Mouse (Mus musculus) T-helper 2 cell (primary cell): ENCODE measurements around the gene Sfxn5.

ENCODE experiments used
- in situ Hi-C: fragments of 300-600 bp; cut with MboI, MseI; formaldehyde crosslinking; loops from one replicate; pipeline ENCODE4 v1.15.1; 2025; ENCODE audit warnings: high pct_unique_total_duplicates

Gene Sfxn5

GRCm38 (mm10) chr6:85232836-85233623 is 100.2 kb downstream of the Sfxn5 start:
- in situ Hi-C loops = no loop called here

GRCm38 (mm10) chr6:85232045-85232444 is 101.2 kb downstream of the Sfxn5 start:
- in situ Hi-C loops = no loop called here

- in situ Hi-C loops = no loop called here
Measured at GRCm38 (mm10) chr6:85231469-85231868, 101.8 kb downstream of the Sfxn5 start.

- in situ Hi-C loops = no loop called here
Measured at GRCm38 (mm10) chr6:85230762-85231161, 102.5 kb downstream of the Sfxn5 start.

GRCm38 (mm10) chr6:85227520-85227919 is 105.7 kb downstream of the Sfxn5 start:
- in situ Hi-C loops = loop anchor here (10.0 kb wide), 1 partner anchor 1333 kb away; no protein-coding TSS in a partner anchor

- in situ Hi-C loops = loop anchor here (10.0 kb wide), 1 partner anchor 1332 kb away; no protein-coding TSS in a partner anchor
Measured at GRCm38 (mm10) chr6:85226570-85226969, 106.7 kb downstream of the Sfxn5 start.

GRCm38 (mm10) chr6:85224442-85224891 is 108.8 kb downstream of the Sfxn5 start:
- in situ Hi-C loops = loop anchor here (10.0 kb wide), 1 partner anchor 1330 kb away; no protein-coding TSS in a partner anchor

- in situ Hi-C loops = loop anchor here (10.0 kb wide), 1 partner anchor 1329 kb away; no protein-coding TSS in a partner anchor
Measured at GRCm38 (mm10) chr6:85223498-85224150, 109.6 kb downstream of the Sfxn5 start.

DNA sequence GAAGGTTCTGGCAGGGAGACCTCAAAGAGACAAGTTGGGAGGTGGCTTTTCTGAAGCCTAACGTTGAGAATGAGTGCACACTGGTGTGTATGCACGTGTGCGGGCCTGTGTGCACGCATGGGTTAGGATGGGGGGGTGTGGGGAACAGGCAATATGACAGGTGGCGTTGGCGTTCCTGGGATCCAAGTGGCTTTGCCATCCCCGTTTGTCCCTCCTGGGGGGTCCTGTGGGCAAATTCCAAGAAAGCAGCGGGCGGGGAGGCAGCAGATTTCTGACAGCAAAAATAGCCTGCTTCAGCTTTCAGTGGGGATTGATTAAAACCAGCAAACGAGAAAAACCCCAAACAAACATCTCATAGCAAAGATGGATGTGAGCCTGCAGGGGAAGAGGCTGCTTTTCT is 110.7 kb downstream of the Sfxn5 start:
- in situ Hi-C loops = loop anchor here (10.0 kb wide), 1 partner anchor 1328 kb away; no protein-coding TSS in a partner anchor

- in situ Hi-C loops = loop anchor here (10.0 kb wide), 1 partner anchor 1326 kb away; no protein-coding TSS in a partner anchor
Measured at GRCm38 (mm10) chr6:85220917-85221316, 112.3 kb downstream of the Sfxn5 start.

- in situ Hi-C loops = loop anchor here (10.0 kb wide), 1 partner anchor 1325 kb away; no protein-coding TSS in a partner anchor
Measured at GRCm38 (mm10) chr6:85219706-85220105, 113.5 kb downstream of the Sfxn5 start.

GRCm38 (mm10) chr6:85218684-85219445 is 114.4 kb downstream of the Sfxn5 start:
- in situ Hi-C loops = no loop called here

- in situ Hi-C loops = no loop called here
Measured at GRCm38 (mm10) chr6:85218251-85218650, 115.0 kb downstream of the Sfxn5 start.

GRCm38 (mm10) chr6:85210686-85211085 is 122.5 kb downstream of the Sfxn5 start:
- in situ Hi-C loops = no loop called here

DNA sequence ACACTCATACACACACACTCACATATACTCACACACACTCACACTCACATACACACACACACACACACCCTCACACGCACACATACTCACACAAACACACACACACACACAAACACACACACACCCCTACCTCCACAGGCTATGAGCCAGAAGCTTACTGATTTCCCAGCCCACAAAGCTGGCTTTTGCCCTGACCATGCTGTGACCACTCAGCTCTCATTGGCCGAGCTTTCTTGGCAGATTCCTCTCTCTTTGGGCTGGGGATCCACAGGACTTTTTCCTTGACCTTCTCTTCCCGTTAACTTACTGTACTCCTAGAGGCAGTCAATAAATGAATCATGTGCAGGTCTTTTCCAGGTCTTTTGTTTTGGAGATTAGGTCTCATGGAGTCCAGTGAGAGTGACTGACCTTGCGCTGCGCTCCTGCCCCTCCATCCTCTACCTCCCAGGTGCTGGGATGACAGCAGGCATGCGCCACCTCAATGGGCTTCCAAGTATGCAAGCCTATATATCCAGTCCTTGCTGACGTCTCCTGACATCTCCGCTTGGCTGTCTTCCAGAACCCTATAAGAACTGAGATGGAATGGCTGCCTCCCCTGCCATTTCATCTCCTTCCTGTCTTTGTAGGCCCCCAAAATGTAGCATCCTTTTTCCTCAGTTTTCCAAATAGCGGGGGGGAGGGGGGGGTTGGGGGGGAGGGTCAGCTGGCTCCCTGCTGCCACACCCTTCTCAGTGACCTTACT is 123.8 kb downstream of the Sfxn5 start:
- in situ Hi-C loops = no loop called here

DNA sequence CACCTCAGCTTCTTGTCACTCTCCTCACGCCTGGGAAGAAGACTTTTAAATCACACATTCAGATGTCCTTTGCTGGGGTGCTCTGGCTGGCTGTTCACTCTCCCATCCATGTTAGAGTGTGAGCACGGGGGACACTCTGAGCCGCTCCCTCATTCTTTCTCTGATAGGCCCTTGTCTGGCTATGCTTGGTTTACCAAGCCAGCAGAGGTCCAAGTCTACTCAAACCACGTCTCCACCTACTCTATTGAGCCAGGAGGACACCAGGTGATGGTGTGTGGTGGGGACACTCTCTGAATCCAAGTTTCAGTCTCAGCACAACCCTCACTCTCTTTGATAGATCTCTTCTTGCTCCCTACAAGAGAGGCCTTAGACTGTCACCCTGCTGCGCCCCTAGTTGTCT is 125.9 kb downstream of the Sfxn5 start:
- in situ Hi-C loops = no loop called here

DNA sequence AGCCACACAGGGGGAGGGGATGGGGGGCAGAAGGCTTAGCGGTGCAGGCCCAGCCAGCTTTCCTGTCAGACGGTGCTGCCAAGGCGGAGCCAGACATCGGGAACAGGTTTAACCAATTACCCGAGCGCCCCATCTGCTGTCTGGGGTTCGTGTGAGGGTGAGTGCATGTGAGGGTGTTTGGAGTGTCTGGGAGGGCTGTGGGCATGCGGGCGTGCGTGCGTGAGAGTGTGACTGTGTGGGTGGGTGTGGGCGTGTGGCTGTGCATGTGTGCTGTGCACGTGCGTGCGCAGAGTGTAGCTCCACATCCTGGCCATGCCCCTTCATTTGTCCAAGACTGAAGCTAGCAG is 126.3 kb downstream of the Sfxn5 start:
- in situ Hi-C loops = no loop called here

DNA sequence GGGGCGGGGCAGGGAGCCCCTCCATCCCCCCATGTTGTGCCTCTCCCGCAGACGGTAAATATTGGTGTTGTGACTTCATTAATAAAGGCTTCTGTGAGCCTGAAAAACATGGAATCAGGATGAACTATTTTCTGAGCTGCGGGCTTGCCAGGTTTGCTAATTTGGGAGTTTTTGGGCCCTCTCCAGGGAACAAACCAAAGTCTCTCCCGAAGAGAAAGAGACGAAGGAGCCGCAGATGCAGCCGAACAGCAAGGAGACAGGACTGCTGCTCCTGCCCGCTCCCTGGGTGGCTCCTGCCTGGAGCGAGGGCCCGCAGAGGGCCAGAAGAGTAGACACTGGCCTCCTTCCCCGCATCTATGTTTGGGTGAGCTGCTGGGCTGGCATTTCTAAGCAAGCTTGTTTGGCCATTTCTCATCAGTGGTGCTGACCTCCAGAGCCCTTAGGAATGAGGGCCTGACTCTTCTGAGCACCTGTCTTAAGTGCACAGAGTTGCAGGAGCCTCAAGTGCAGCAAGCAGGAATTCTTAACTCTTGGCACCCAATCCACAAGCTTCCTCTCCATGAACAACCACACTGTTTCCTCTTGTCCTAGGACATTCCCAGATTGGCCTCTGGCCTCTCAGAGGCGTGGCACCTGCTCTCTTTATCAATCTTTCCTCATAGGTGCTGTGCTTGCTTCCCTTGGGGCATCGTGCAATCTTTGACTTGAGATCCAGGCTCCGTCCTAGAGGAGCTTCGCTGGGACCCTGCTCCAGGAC is 126.9 kb downstream of the Sfxn5 start:
- in situ Hi-C loops = no loop called here

- in situ Hi-C loops = no loop called here
Measured at GRCm38 (mm10) chr6:85197951-85198350, 135.3 kb downstream of the Sfxn5 start.
